Mouse (Mus musculus): ENCODE measurements around the gene Creb3l4.

DNA sequence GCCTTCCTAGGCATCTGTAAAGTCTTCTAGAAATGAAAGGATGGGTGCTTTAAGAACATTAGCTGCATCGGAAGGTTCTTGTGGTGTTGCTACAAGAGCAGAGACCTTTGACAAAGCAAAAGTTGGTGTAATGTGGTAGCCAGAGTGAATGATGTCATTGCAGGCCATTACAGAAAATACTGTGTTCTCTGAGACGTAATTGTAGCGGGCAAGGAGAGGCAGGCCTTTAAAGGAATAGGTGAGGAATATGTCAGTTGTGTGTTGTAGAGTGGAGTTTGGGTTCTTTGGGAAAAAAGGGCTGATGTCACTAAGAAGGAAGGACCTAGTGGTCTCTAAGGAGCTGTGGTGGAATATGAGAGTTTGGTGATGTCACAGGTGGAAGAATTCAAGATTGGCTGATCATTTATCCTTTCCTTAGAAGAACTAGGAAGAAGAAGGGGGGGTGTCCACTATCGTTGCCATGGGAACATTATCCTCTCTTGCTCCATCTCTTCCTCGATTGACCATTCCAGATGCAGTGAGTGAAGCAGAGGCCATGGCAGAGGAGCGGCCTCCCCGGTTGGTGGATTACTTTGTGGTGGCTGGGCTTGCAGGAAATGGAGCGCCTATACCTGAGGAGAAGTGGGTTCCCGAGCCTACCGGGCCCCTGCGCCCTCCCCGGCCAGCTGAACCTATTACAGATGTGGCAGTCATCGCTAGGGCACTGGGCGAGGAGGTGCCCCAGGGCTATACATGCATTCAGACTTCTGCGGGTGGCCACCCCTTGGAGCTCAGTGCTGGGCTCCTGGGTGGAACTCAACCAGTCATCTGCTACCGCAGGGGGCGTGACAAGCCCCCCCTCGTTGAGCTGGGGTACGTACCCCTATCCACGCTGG is 23.8 kb upstream of the Creb3l4 start:
- TF ChIP-seq CTCF (IDR thresholded peaks at IDR 0.05; ENCODE audit: low read depth, low read length): no peak
- no peak for TF ChIP-seq POLR2A (IDR thresholded peaks at IDR 0.05; ENCODE audit: borderline replicate concordance, low read depth, low read length)
